Mouse (Mus musculus): ENCODE measurements around the gene Csnk1g1.
A peak's percentile ranks its signal among the peaks of the same experiment; 100 is the strongest.

DNA sequence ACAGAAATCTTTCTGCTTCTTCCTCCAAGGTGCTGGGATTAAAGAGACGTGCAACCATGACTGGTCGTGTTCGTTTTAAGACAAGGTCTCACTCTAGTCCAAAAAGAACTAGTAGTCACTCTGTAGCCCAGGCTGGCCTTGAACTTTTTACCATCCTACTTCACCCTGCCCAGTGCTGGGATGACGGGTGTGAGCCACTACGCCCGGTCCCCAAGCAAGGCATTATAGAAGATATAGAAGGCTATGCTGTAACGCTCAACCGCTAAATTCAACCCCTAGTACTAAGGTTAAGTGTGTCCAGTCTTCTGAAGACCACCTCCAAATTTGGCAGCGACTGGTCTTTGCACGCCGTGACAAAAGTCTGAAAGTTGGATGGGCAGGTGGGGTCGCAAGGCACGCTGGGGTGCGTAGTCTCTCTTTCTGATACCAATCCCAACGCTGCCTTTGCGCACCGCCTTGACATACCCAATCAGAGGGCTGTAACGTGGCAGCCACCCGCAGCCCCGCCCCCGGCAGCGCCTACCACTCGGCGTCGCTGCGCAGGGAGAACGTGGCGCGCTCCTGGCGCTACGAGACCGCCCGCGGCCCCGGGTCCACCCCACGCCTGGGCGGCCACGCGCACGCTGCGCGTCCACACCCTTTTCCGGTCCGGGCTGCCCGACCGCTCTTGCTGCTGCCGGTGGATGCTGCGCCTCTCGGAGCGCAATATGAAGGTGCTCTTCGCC is 151.0 kb downstream of the Csnk1g1 start, which contains the start of gene Ppib:
- peak; percentile 87 for TF ChIP-seq POLR2A (IDR thresholded peaks at IDR 0.05; ENCODE audit: extremely low read depth, insufficient read depth, low read length)
- no peak for TF ChIP-seq CTCF (IDR thresholded peaks at IDR 0.05; ENCODE audit: extremely low read depth, insufficient read depth, low read length)
